Comparison of ENCODE assay signal across 24 mouse cellular contexts in genomic region chr9:115323572-115323971, GRCm38 (mm10). TPM values are rescaled to one million over a fixed set of nuclear protein-coding genes. Genes with fewer than 3 reads are reported as not detected.
DNase-seq lines count a peak whose midpoint lies in the region; ATAC-seq and TF ChIP-seq lines count a peak whose summit lies in the region.
"Had no signal": no experiment of that assay in that cellular context is flagged by ENCODE, and none has a peak within 500 bp of the region (broad histone marks: within the 10 kb centered on the region; RNA-seq: fewer than 3 reads in every experiment).

No protein-coding gene starts in this region.

- no peak for TF ChIP-seq POLR2A in brain, embryonic 14.5 days (IDR thresholded peaks at IDR 0.05; ENCODE audit: borderline replicate concordance, extremely low read depth, insufficient read depth, insufficient read length, poor library complexity, severe bottlenecking)

- 13% methylated on average over 10 of the region's 10 CpGs for WGBS in hindbrain, embryonic 10.5 days
- 19% methylated on average over 10 of the region's 10 CpGs for WGBS in hindbrain, postnatal 0 days
- WGBS in forebrain, embryonic 13.5 days, result 4% methylated on average over 10 of the region's 10 CpGs
- 7% methylated on average over 10 of the region's 10 CpGs for WGBS in midbrain, embryonic 14.5 days

- TF ChIP-seq CTCF in hindbrain, postnatal 0 days (IDR thresholded peaks at IDR 0.05; ENCODE audit: low read depth), result no peak
- TF ChIP-seq CTCF in brain, embryonic 14.5 days (IDR thresholded peaks at IDR 0.05; ENCODE audit: borderline replicate concordance, extremely low read depth, insufficient read depth, insufficient read length), result no peak

- H3K27ac ChIP-seq in hindbrain, embryonic 10.5 days, result peak overlapping the region; percentile 57
- H3K27ac ChIP-seq in hindbrain, postnatal 0 days, result no peak overlapping the region
- no peak overlapping the region for H3K27ac ChIP-seq in forebrain, embryonic 13.5 days
- H3K27ac ChIP-seq in midbrain, embryonic 14.5 days (replicated peaks; ENCODE audit: low read depth, low read length), result no peak overlapping the region
- H3K27ac ChIP-seq: hindbrain, embryonic 15.5 days; layer of hippocampus, adult 2 months had no signal

- H3K4me1 ChIP-seq in hindbrain, embryonic 10.5 days (replicated peaks), result peaks cover 24% of the 10 kb centered on the region
- no peaks in the 10 kb centered on the region for H3K4me1 ChIP-seq in hindbrain, postnatal 0 days (ENCODE audit: insufficient read depth, low read length)
- peaks cover 6% of the 10 kb centered on the region for H3K4me1 ChIP-seq in forebrain, embryonic 13.5 days
- H3K4me1 ChIP-seq in midbrain, embryonic 14.5 days (ENCODE audit: control insufficient read depth, insufficient read depth, low read length), result 0 out of 2 replicates have a peak, but pooled peaks cover 3% of the 10 kb centered on the region

- ATAC-seq in hindbrain, postnatal 0 days, result no peak
- no peak for ATAC-seq in forebrain, embryonic 13.5 days
- no peak for ATAC-seq in midbrain, embryonic 14.5 days (ENCODE audit: low FRiP score, low TSS enrichment)
- ATAC-seq: intestine, embryonic 16.5 days; liver, postnatal 0 days; lung, postnatal 0 days; Patski had no signal

- H3K36me3 ChIP-seq in hindbrain, embryonic 10.5 days, result no peaks in the 10 kb centered on the region
- no peaks in the 10 kb centered on the region for H3K36me3 ChIP-seq in hindbrain, postnatal 0 days (ENCODE audit: insufficient read depth, low read length)
- H3K36me3 ChIP-seq in forebrain, embryonic 13.5 days (ENCODE audit: poor library complexity, severe bottlenecking), result no peaks in the 10 kb centered on the region
- no peaks in the 10 kb centered on the region for H3K36me3 ChIP-seq in midbrain, embryonic 14.5 days (ENCODE audit: control insufficient read depth, insufficient read depth, low read length)
- H3K36me3 ChIP-seq: G1E; hindbrain, embryonic 15.5 days had no signal

- H3K4me2 ChIP-seq in hindbrain, postnatal 0 days (ENCODE audit: low read depth, low read length), result no peak overlapping the region
- H3K4me2 ChIP-seq in forebrain, embryonic 13.5 days, result peak overlapping the region; percentile 20; the same call in 1 of the 2 replicates
- H3K4me2 ChIP-seq in midbrain, embryonic 14.5 days (ENCODE audit: low read length), result peak overlapping the region; percentile 27; the same call in 1 of the 2 replicates
- H3K4me2 ChIP-seq: heart, embryonic 11.5 days; hindbrain, embryonic 15.5 days; liver, embryonic 11.5 days had no signal

- H3K9me3 ChIP-seq in hindbrain, embryonic 10.5 days, result 0 out of 2 replicates have a peak, but pooled peaks cover under 1% of the 10 kb centered on the region
- no peaks in the 10 kb centered on the region for H3K9me3 ChIP-seq in hindbrain, postnatal 0 days (ENCODE audit: low read length)
- no peaks in the 10 kb centered on the region for H3K9me3 ChIP-seq in forebrain, embryonic 13.5 days (replicated peaks)
- no peaks in the 10 kb centered on the region for H3K9me3 ChIP-seq in midbrain, embryonic 14.5 days (ENCODE audit: control insufficient read depth, low read length)
- H3K9me3 ChIP-seq: hindbrain, embryonic 15.5 days had no signal

- no peak for DNase-seq in hindbrain, embryonic 10.5 days (ENCODE audit: low spot score)
- no peak for DNase-seq in hindbrain, postnatal 0 days (ENCODE audit: low spot score)
- peak; percentile 47 for DNase-seq in brain, embryonic 14.5 days (ENCODE audit: low read depth)
- DNase-seq in midbrain, embryonic 14.5 days, result peak; percentile 39
- no peak for DNase-seq in kidney, adult 8-10 months
- no peak for DNase-seq in liver
- DNase-seq: adrenal gland, adult 2 months; B cell, adult 2 months; cerebellum, adult 18-20 months; cerebellum, postnatal 25 days; embryo, embryonic 11 days; gastrocnemius, postnatal 10 days; liver, postnatal 0 days; right cerebral cortex, adult 18-20 months had no signal

- H3K9ac ChIP-seq in hindbrain, postnatal 0 days (replicated peaks; ENCODE audit: low read length), result no peak overlapping the region
- peak overlapping the region; percentile 0; the same call in 1 of the 2 replicates for H3K9ac ChIP-seq in forebrain, embryonic 13.5 days
- H3K9ac ChIP-seq in midbrain, embryonic 14.5 days (replicated peaks; ENCODE audit: low read length), result no peak overlapping the region
- H3K9ac ChIP-seq: hindbrain, embryonic 15.5 days; liver, postnatal 0 days had no signal

- no peaks in the 10 kb centered on the region for H3K27me3 ChIP-seq in hindbrain, embryonic 10.5 days (ENCODE audit: insufficient read depth, poor library complexity, severe bottlenecking)
- H3K27me3 ChIP-seq in hindbrain, postnatal 0 days (ENCODE audit: insufficient read depth, low read length), result no peaks in the 10 kb centered on the region
- no peaks in the 10 kb centered on the region for H3K27me3 ChIP-seq in forebrain, embryonic 13.5 days
- no peaks in the 10 kb centered on the region for H3K27me3 ChIP-seq in midbrain, embryonic 14.5 days (ENCODE audit: control insufficient read depth, insufficient read depth, low read length)
- H3K27me3 ChIP-seq: CH12.LX; hindbrain, embryonic 15.5 days; Patski had no signal

- H3K4me3 ChIP-seq in hindbrain, embryonic 10.5 days, result no peak overlapping the region; the same call in 1 of the 2 replicates
- no peak overlapping the region for H3K4me3 ChIP-seq in hindbrain, postnatal 0 days (ENCODE audit: low read length)
- H3K4me3 ChIP-seq in forebrain, embryonic 13.5 days, result no peak overlapping the region
- no peak overlapping the region for H3K4me3 ChIP-seq in midbrain, embryonic 14.5 days (replicated peaks; ENCODE audit: low read depth, low read length)
- H3K4me3 ChIP-seq: hindbrain, embryonic 15.5 days; layer of hippocampus, adult 2 months had no signal

RNA-seq across cellular contexts. Expression of gene Stt3b, which starts 13.4 kb away (rescaled TPM):
- 92.4 and 100 TPM in 2 replicates for polyA plus RNA-seq in hindbrain, embryonic 10.5 days (2016; fragmentation: Nextera tagmentation; extraction: Ambion mirVana)
- 92.0 and 111 TPM in 2 replicates for total RNA-seq in hindbrain, postnatal 0 days (2014; rRNA removed)
- 66.0 and 66.8 TPM in 2 replicates for polyA plus RNA-seq in hindbrain, postnatal 0 days (2015; fragmentation: Nextera tagmentation; extraction: Ambion mirVana)
- 58.1 and 74.2 TPM in 2 replicates for polyA plus RNA-seq in brain, embryonic 14.5 days (2012; rRNA removed)
- polyA plus RNA-seq in forebrain, embryonic 13.5 days (2015; fragmentation: Nextera tagmentation; extraction: Ambion mirVana), result 63.3 and 70.1 TPM in 2 replicates
- 66.4 and 101 TPM in 2 replicates for polyA plus RNA-seq in midbrain, embryonic 14.5 days (2014; fragmentation: Nextera tagmentation; extraction: Ambion mirVana)

Comparison
In these comparisons a context has a peak if more than half of its experiments do, and no peak if none do; other contexts are left out.
1. DNase-seq: peak in brain, embryonic 14.5 days (single experiment) and midbrain, embryonic 14.5 days (single experiment); none in hindbrain, embryonic 10.5 days (single experiment), hindbrain, postnatal 0 days (single experiment), kidney, adult 8-10 months (0 of 2) and liver (single experiment).